Mouse (Mus musculus): Measurements from ENCODE around the gene Zar1l. TPM values are rescaled to one million over a fixed set of nuclear protein-coding genes. Genes with fewer than 3 reads are reported as not detected.

The Zar1l gene
- polyA plus RNA-seq (2015; fragmentation: Nextera tagmentation; extraction: Ambion mirVana) = not detected in 2 replicates

DNA sequence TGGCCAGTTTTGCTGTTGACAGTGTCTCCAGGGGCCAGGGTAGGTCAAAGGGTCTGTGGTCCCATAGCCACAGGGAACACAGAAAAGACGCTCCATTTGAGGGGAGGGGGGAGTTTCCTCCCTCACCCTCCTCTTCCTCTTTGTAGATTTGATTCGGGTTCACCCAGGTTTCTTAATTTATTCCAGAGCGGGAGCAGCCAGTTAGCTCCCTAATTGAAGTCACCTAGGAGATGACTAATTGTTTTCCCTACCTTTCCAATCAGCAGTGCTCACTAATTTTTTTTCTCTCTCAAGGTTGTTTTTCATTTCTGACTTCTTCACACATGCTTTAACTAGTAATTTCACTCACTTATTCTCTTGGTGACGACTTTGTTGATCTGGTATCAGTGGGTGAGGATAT lies at the start of gene Zar1l:
Zar1l (minus strand) TSS at position 101 of the 400 bp plus-strand sequence.
- H3K27ac ChIP-seq (ENCODE audit: low read length) = no peak within 1 kb of the TSS
- no peaks in the 10 kb centered on the region for H3K9me3 ChIP-seq (ENCODE audit: low read length)
- no peaks in the 10 kb centered on the region for H3K36me3 ChIP-seq (ENCODE audit: insufficient read depth, low read length)
- H3K4me2 ChIP-seq (replicated peaks; ENCODE audit: low read depth, low read length) = no peak within 1 kb of the TSS
- no peak within 1 kb of the TSS for H3K4me3 ChIP-seq (ENCODE audit: low read length)
- H3K4me1 ChIP-seq (ENCODE audit: insufficient read depth, low read length) = peaks cover 6% of the 10 kb centered on the region; the same call in 1 of the 2 replicates
- ATAC-seq (ENCODE audit: low FRiP score, low TSS enrichment) = no peak
- WGBS = 57% methylated on average over 4 of the region's 4 CpGs
- H3K27me3 ChIP-seq (ENCODE audit: insufficient read depth, low read length) = no peaks in the 10 kb centered on the region
- no peak within 1 kb of the TSS for H3K9ac ChIP-seq (replicated peaks; ENCODE audit: low read length)

- Histone ChIP-seq H3K27me3 (ENCODE audit: insufficient read depth, low read length) (no peaks in the 10 kb centered on the region), H3K4me3 (ENCODE audit: low read length) (no peak overlapping the region), H3K9me3 (ENCODE audit: low read length) (no peaks in the 10 kb centered on the region), H3K9ac (replicated peaks; ENCODE audit: low read length) (no peak overlapping the region), H3K27ac (ENCODE audit: low read length) (no peak overlapping the region), H3K4me2 (replicated peaks; ENCODE audit: low read depth, low read length) (no peak overlapping the region), H3K36me3 (ENCODE audit: insufficient read depth, low read length) (peaks cover 7% of the 10 kb centered on the region; the same call in 1 of the 2 replicates), H3K4me1 (ENCODE audit: insufficient read depth, low read length) (no peaks in the 10 kb centered on the region)
- WGBS = 94% methylated on average over 5 of the region's 5 CpGs
- no peak for ATAC-seq (ENCODE audit: low FRiP score, low TSS enrichment)
Observed at GRCm38 (mm10) chr5:150566971-150567370, 49.0 kb upstream of the Zar1l start.

- peaks cover 4% of the 10 kb centered on the region; the same call in 1 of the 2 replicates for H3K36me3 ChIP-seq (ENCODE audit: insufficient read depth, low read length)
- no peak for ATAC-seq (ENCODE audit: low FRiP score, low TSS enrichment)
Observed at GRCm38 (mm10) chr5:150566226-150566625, 48.3 kb upstream of the Zar1l start.

GRCm38 (mm10) chr5:150564426-150564825 lies 46.5 kb upstream of the Zar1l start:
- no peak overlapping the region for H3K9ac ChIP-seq (replicated peaks; ENCODE audit: low read length)
- H3K9me3 ChIP-seq (ENCODE audit: low read length) = no peaks in the 10 kb centered on the region
- no peak for ATAC-seq (ENCODE audit: low FRiP score, low TSS enrichment)
- H3K27ac ChIP-seq (ENCODE audit: low read length) = no peak overlapping the region
- WGBS = 94% methylated on average over 6 of the region's 6 CpGs
- no peaks in the 10 kb centered on the region for H3K27me3 ChIP-seq (ENCODE audit: insufficient read depth, low read length)
- no peak overlapping the region for H3K4me3 ChIP-seq (ENCODE audit: low read length)
- peaks cover 13% of the 10 kb centered on the region for H3K36me3 ChIP-seq (ENCODE audit: insufficient read depth, low read length)
- H3K4me1 ChIP-seq (ENCODE audit: insufficient read depth, low read length) = no peaks in the 10 kb centered on the region
- H3K4me2 ChIP-seq (replicated peaks; ENCODE audit: low read depth, low read length) = no peak overlapping the region

More at GRCm38 (mm10) chr5:150566226-150566625, 48.3 kb upstream of the Zar1l start:
- Histone ChIP-seq H3K4me3 (ENCODE audit: low read length) (no peak overlapping the region), H3K27me3 (ENCODE audit: insufficient read depth, low read length) (no peaks in the 10 kb centered on the region), H3K4me2 (replicated peaks; ENCODE audit: low read depth, low read length) (no peak overlapping the region), H3K9me3 (ENCODE audit: low read length) (no peaks in the 10 kb centered on the region), H3K4me1 (ENCODE audit: insufficient read depth, low read length) (no peaks in the 10 kb centered on the region), H3K27ac (ENCODE audit: low read length) (no peak overlapping the region), H3K9ac (replicated peaks; ENCODE audit: low read length) (no peak overlapping the region)
- WGBS = 63% methylated on average over 3 of the region's 3 CpGs

- WGBS = 90% methylated on average over 5 of the region's 5 CpGs
- Histone ChIP-seq H3K4me1 (ENCODE audit: insufficient read depth, low read length) (no peaks in the 10 kb centered on the region), H3K27ac (ENCODE audit: low read length) (no peak overlapping the region), H3K4me2 (replicated peaks; ENCODE audit: low read depth, low read length) (no peak overlapping the region), H3K4me3 (ENCODE audit: low read length) (no peak overlapping the region), H3K27me3 (ENCODE audit: insufficient read depth, low read length) (no peaks in the 10 kb centered on the region), H3K9me3 (ENCODE audit: low read length) (no peaks in the 10 kb centered on the region), H3K36me3 (ENCODE audit: insufficient read depth, low read length) (peaks cover 25% of the 10 kb centered on the region), H3K9ac (replicated peaks; ENCODE audit: low read length) (no peak overlapping the region)
- no peak for ATAC-seq (ENCODE audit: low FRiP score, low TSS enrichment)
Observed at GRCm38 (mm10) chr5:150561783-150562182, 43.8 kb upstream of the Zar1l start.

DNA sequence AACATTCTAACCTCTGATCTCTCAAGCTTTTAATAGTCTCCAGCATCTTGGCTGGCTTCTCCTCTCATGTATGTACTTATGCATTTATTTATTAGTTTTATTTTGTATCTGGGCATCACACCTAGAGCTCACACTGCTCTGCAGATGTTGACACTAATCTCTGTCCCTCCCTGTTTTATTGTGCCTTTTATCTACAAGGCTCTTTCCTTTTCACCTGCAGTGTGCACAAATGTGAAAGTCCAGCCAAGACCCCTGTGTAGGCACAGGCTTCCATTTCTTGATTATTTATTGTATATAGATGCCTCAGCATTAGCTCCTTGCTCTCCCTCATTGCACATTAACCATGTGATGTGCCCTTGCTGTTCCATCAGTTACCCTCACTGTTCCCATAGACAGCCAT lies 43.4 kb upstream of the Zar1l start:
- Histone ChIP-seq H3K4me3 (ENCODE audit: low read length) (no peak overlapping the region), H3K9me3 (ENCODE audit: low read length) (no peaks in the 10 kb centered on the region), H3K27me3 (ENCODE audit: insufficient read depth, low read length) (no peaks in the 10 kb centered on the region), H3K4me2 (replicated peaks; ENCODE audit: low read depth, low read length) (no peak overlapping the region), H3K36me3 (ENCODE audit: insufficient read depth, low read length) (peaks cover 26% of the 10 kb centered on the region), H3K4me1 (ENCODE audit: insufficient read depth, low read length) (no peaks in the 10 kb centered on the region), H3K9ac (replicated peaks; ENCODE audit: low read length) (no peak overlapping the region), H3K27ac (ENCODE audit: low read length) (no peak overlapping the region)
- ATAC-seq (ENCODE audit: low FRiP score, low TSS enrichment) = no peak

DNA sequence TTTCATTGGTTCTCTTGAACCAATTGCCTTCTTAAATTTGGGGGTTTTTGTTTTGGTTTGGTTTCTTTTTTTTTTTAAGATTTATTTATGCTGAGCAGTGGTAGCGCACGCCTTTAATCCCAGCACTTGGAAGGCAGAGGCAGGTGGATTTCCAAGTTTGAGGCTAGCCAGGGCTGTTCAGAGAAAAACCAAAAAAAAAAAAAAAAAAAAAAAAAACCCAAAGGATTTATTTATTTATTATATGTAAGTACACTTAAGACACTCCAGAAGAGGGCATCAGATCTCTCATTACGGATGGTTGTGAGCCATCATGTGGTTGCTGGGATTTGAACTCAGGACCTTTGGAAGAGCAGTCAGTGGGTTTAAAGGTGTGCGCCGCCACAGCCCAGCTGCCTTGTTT lies 42.9 kb upstream of the Zar1l start:
- H3K9me3 ChIP-seq (ENCODE audit: low read length) = no peaks in the 10 kb centered on the region
- ATAC-seq (ENCODE audit: low FRiP score, low TSS enrichment) = no peak
- no peak overlapping the region for H3K9ac ChIP-seq (replicated peaks; ENCODE audit: low read length)
- 95% methylated on average over 5 of the region's 5 CpGs for WGBS
- H3K4me1 ChIP-seq (ENCODE audit: insufficient read depth, low read length) = no peaks in the 10 kb centered on the region
- no peak overlapping the region for H3K27ac ChIP-seq (ENCODE audit: low read length)
- peaks cover 26% of the 10 kb centered on the region for H3K36me3 ChIP-seq (ENCODE audit: insufficient read depth, low read length)
- no peaks in the 10 kb centered on the region for H3K27me3 ChIP-seq (ENCODE audit: insufficient read depth, low read length)
- no peak overlapping the region for H3K4me2 ChIP-seq (replicated peaks; ENCODE audit: low read depth, low read length)
- no peak overlapping the region for H3K4me3 ChIP-seq (ENCODE audit: low read length)

DNA sequence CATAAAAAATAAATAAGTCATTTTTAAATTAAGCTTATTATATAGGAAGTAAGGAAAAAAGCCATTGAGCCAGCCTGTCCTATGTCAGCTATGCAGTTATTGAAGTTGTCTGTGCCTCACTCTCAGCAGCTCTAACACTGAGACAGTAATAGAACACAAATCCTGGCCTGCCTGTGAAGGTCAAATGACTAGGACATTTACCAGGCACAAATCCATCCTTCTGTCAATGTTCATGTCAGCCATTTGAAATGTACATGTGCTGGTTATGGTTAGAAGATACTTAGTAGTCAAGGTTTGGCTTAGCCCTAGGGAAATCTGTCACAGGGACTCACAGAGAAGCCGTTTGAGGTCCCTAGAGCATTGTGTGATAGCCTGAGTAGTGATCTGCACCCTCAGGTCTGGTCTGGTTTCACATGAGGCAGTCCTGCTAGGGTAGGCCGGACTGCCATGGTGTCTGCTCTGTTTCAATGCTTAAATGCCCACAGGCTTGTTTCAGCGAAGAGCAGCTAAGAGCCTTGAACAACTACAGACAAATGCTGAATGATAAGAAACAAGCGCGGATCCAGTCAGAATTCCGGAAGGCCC lies 41.6 kb upstream of the Zar1l start:
- Histone ChIP-seq H3K36me3 (ENCODE audit: insufficient read depth, low read length) (peaks cover 26% of the 10 kb centered on the region), H3K27ac (ENCODE audit: low read length) (no peak overlapping the region), H3K27me3 (ENCODE audit: insufficient read depth, low read length) (no peaks in the 10 kb centered on the region), H3K4me3 (ENCODE audit: low read length) (no peak overlapping the region), H3K4me2 (replicated peaks; ENCODE audit: low read depth, low read length) (no peak overlapping the region), H3K9me3 (ENCODE audit: low read length) (no peaks in the 10 kb centered on the region), H3K9ac (replicated peaks; ENCODE audit: low read length) (no peak overlapping the region), H3K4me1 (ENCODE audit: insufficient read depth, low read length) (no peaks in the 10 kb centered on the region)
- whole genome bisulfite sequencing = 94% methylated on average over 6 of the region's 6 CpGs
- ATAC-seq (ENCODE audit: low FRiP score, low TSS enrichment) = no peak

- Histone ChIP-seq H3K4me2 (replicated peaks; ENCODE audit: low read depth, low read length) (no peak overlapping the region), H3K4me1 (ENCODE audit: insufficient read depth, low read length) (no peaks in the 10 kb centered on the region), H3K4me3 (ENCODE audit: low read length) (no peak overlapping the region), H3K27ac (ENCODE audit: low read length) (no peak overlapping the region), H3K36me3 (ENCODE audit: insufficient read depth, low read length) (peaks cover 29% of the 10 kb centered on the region), H3K9me3 (ENCODE audit: low read length) (no peaks in the 10 kb centered on the region), H3K27me3 (ENCODE audit: insufficient read depth, low read length) (no peaks in the 10 kb centered on the region), H3K9ac (replicated peaks; ENCODE audit: low read length) (no peak overlapping the region)
- no peak for ATAC-seq (ENCODE audit: low FRiP score, low TSS enrichment)
- WGBS = 39% methylated on average over 3 of the region's 3 CpGs
Observed at GRCm38 (mm10) chr5:150551637-150552036, 33.7 kb upstream of the Zar1l start.

DNA sequence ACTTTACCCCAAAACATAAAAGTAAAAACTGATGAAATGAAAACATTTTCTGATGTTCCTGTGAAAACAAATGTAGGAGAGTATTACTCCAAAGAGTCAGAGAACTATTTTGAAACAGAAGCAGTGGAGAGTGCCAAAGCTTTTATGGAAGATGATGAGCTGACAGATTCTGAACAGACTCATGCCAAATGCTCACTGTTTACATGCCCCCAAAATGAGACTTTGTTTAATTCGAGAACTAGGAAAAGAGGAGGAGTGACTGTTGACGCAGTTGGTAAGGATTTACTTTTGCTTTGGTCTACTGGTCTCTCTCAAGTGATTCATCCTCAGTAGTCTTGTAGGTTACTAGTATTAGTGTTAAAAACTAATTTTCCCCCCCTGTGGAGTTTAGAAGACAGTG lies 25.2 kb upstream of the Zar1l start:
- Histone ChIP-seq H3K4me1 (ENCODE audit: insufficient read depth, low read length) (no peaks in the 10 kb centered on the region), H3K36me3 (ENCODE audit: insufficient read depth, low read length) (peaks cover 26% of the 10 kb centered on the region), H3K27ac (ENCODE audit: low read length) (no peak overlapping the region), H3K27me3 (ENCODE audit: insufficient read depth, low read length) (no peaks in the 10 kb centered on the region), H3K4me3 (ENCODE audit: low read length) (no peak overlapping the region), H3K9ac (replicated peaks; ENCODE audit: low read length) (no peak overlapping the region), H3K9me3 (ENCODE audit: low read length) (no peaks in the 10 kb centered on the region), H3K4me2 (replicated peaks; ENCODE audit: low read depth, low read length) (no peak overlapping the region)
- WGBS = 65% methylated on average over 2 of the region's 2 CpGs
- ATAC-seq (ENCODE audit: low FRiP score, low TSS enrichment) = no peak
